Mouse (Mus musculus) olfactory bulb, adult 2 months (tissue): ENCODE data around the gene Clec1b.

Source experiments
- CTCF ChIP-seq: fragments of 200-500 bp; IDR thresholded peaks from 2 replicates; pipeline ENCODE4 v1.5.1; 2012; ENCODE audit warnings: low read depth, mild to moderate bottlenecking, low read length, moderate library complexity; ENCODE audit not compliant: insufficient read depth
- POLR2A ChIP-seq: fragments of 200-500 bp; IDR thresholded peaks from 2 replicates; pipeline ENCODE4 v1.6.1; 2012; ENCODE audit warnings: mild to moderate bottlenecking, low read depth, low read length, moderate library complexity; ENCODE audit not compliant: insufficient read depth

- TF ChIP-seq POLR2A, result no peak
- TF ChIP-seq CTCF, result no peak
Measured at GRCm38 (mm10) chr6:129363942-129364341, 33.2 kb upstream of the Clec1b start.
